Mouse (Mus musculus): ENCODE data around the gene Plin5.

DNA sequence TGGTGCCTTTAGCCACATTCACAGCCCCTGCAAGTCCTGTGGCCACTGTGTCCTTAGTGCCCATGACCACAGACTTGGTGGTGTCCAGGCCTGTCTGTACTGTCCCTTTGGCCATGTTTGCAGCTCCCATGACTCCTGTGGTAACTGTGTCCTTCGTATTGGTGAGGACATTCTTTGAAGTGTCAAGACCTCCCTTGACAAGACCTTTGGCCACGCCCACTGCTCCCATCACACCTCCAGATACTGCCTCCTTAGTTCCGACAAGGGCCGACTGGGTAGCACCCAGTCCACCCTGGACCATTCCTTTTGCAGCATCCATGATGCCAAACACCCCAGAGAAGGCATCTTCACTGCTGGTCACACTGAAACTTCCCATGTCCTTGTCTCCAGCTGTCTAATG lies 10.4 kb downstream of the Plin5 start:
- TF ChIP-seq FLI1 (IDR thresholded peaks at IDR 0.05; ENCODE audit: low read length) (no peak), GATA1 (IDR thresholded peaks at IDR 0.05; ENCODE audit: borderline replicate concordance, low read length) (no peak)
